Mouse (Mus musculus): ENCODE results near the gene Cpsf6.

Cpsf6 gene

GRCm38 (mm10) chr10:117400246-117400954 is 20.6 kb upstream of the Cpsf6 start:
- peak; percentile 91 for DNase-seq (ENCODE audit: low read depth, low spot score)

GRCm38 (mm10) chr10:117399839-117400238 is 20.0 kb upstream of the Cpsf6 start:
- DNase-seq (ENCODE audit: low read depth, low spot score), result peak; percentile 92

GRCm38 (mm10) chr10:117399196-117399595 is 19.4 kb upstream of the Cpsf6 start:
- peak; percentile 90 for DNase-seq (ENCODE audit: low read depth, low spot score)

- peak; percentile 94 for DNase-seq (ENCODE audit: low read depth, low spot score)
These were observed 18.4 kb upstream of the Cpsf6 start for GRCm38 (mm10) chr10:117398044-117398780.

GRCm38 (mm10) chr10:117397106-117397625 is 17.4 kb upstream of the Cpsf6 start:
- DNase-seq (ENCODE audit: low read depth, low spot score), result peak; percentile 91

- DNase-seq (ENCODE audit: low read depth, low spot score), result peak; percentile 94
These were observed 16.7 kb upstream of the Cpsf6 start for GRCm38 (mm10) chr10:117396386-117397048.

GRCm38 (mm10) chr10:117395801-117396200 is 16.0 kb upstream of the Cpsf6 start:
- peak; percentile 88 for DNase-seq (ENCODE audit: low read depth, low spot score)

- DNase-seq (ENCODE audit: low read depth, low spot score), result peak; percentile 96
These were observed 15.1 kb upstream of the Cpsf6 start for GRCm38 (mm10) chr10:117394738-117395550.

- DNase-seq (ENCODE audit: low read depth, low spot score), result peak; percentile 92
These were observed 14.1 kb upstream of the Cpsf6 start for GRCm38 (mm10) chr10:117393891-117394395.

- DNase-seq (ENCODE audit: low read depth, low spot score), result peak; percentile 96
These were observed 13.5 kb upstream of the Cpsf6 start for GRCm38 (mm10) chr10:117393196-117393890.

GRCm38 (mm10) chr10:117392832-117393195 is 13.0 kb upstream of the Cpsf6 start:
- peak; percentile 95 for DNase-seq (ENCODE audit: low read depth, low spot score)

- peak; percentile 61 for DNase-seq (ENCODE audit: low read depth, low spot score)
These were observed 12.6 kb upstream of the Cpsf6 start for GRCm38 (mm10) chr10:117392397-117392796.

GRCm38 (mm10) chr10:117391801-117392200 is 12.0 kb upstream of the Cpsf6 start:
- DNase-seq (ENCODE audit: low read depth, low spot score), result peak; percentile 90

GRCm38 (mm10) chr10:117391057-117391456 is 11.2 kb upstream of the Cpsf6 start:
- DNase-seq (ENCODE audit: low read depth, low spot score), result peak; percentile 95

- peak; percentile 90 for DNase-seq (ENCODE audit: low read depth, low spot score)
These were observed 10.4 kb upstream of the Cpsf6 start for GRCm38 (mm10) chr10:117389904-117390875.

- DNase-seq (ENCODE audit: low read depth, low spot score), result no peak
These were observed 9.5 kb upstream of the Cpsf6 start for GRCm38 (mm10) chr10:117389371-117389740.

- peak; percentile 93 for DNase-seq (ENCODE audit: low read depth, low spot score)
These were observed 9.0 kb upstream of the Cpsf6 start for GRCm38 (mm10) chr10:117388637-117389370.

- peak; percentile 92 for DNase-seq (ENCODE audit: low read depth, low spot score)
These were observed 8.3 kb upstream of the Cpsf6 start for GRCm38 (mm10) chr10:117387961-117388636.
